Mouse (Mus musculus) frontal cortex, adult 2 months (tissue): ENCODE results near the gene Ffar4. TPM values are rescaled to one million over a fixed set of nuclear protein-coding genes. Genes with fewer than 3 reads are reported as not detected.

Source experiments
- DNase-seq, 2 experiments: peaks; one replicate each; pipeline ENCODE4 v3.0.0; 2022; ENCODE audit warnings: low spot score in 1 of 2; ENCODE audit errors: extremely low spot score in 1 of 2
- polyA plus RNA-seq: library from polyadenylated mRNA; depleted of rRNA; stranded (reverse); fragments of >200 nt; gene quantifications from 2 replicates; pipeline ENCODE4 v1.2.3, GENCODE M21; 2012

Gene Ffar4
- polyA plus RNA-seq, 1 experiment: 0.06 TPM

GRCm38 (mm10) chr19:38091512-38091985 lies 5.3 kb upstream of the Ffar4 start:
- DNase-seq: no peak

GRCm38 (mm10) chr19:38096231-38096630 lies 640 bp upstream of the Ffar4 start:
- no peak for DNase-seq

GRCm38 (mm10) chr19:38107871-38108270 lies 11.0 kb downstream of the Ffar4 start:
- no peak for DNase-seq

GRCm38 (mm10) chr19:38109506-38110242 lies 12.8 kb downstream of the Ffar4 start:
- DNase-seq: no peak

- DNase-seq: no peak
These were observed 14.2 kb downstream of the Ffar4 start for GRCm38 (mm10) chr19:38111056-38111455.

- no peak for DNase-seq
These were observed 15.7 kb downstream of the Ffar4 start for GRCm38 (mm10) chr19:38112575-38112974.

- no peak for DNase-seq
These were observed 18.1 kb downstream of the Ffar4 start for GRCm38 (mm10) chr19:38114834-38115491.

GRCm38 (mm10) chr19:38120123-38120760 lies 23.4 kb downstream of the Ffar4 start:
- no peak for DNase-seq

GRCm38 (mm10) chr19:38123921-38124320 lies 27.1 kb downstream of the Ffar4 start:
- DNase-seq: no peak

- peak in 1 of 2 experiments; percentile 26 for DNase-seq
These were observed 27.7 kb downstream of the Ffar4 start for GRCm38 (mm10) chr19:38124401-38125218.

- DNase-seq: no peak
These were observed 28.3 kb downstream of the Ffar4 start, which contains the start of gene Rbp4 for GRCm38 (mm10) chr19:38125219-38125610. Rbp4 (minus strand) TSS chr19:38125281.

GRCm38 (mm10) chr19:38126656-38127055 lies 29.8 kb downstream of the Ffar4 start:
- DNase-seq: no peak

GRCm38 (mm10) chr19:38132481-38132880 lies 35.6 kb downstream of the Ffar4 start, which contains the start of gene Pde6c:
Pde6c (plus strand) TSS chr19:38132781.
- DNase-seq: no peak

GRCm38 (mm10) chr19:38133986-38134385 lies 37.1 kb downstream of the Ffar4 start:
- no peak for DNase-seq

- DNase-seq: no peak
These were observed 37.9 kb downstream of the Ffar4 start for GRCm38 (mm10) chr19:38134806-38135205.

GRCm38 (mm10) chr19:38143540-38144271 lies 46.8 kb downstream of the Ffar4 start:
- DNase-seq: no peak

- DNase-seq: no peak
These were observed 59.4 kb downstream of the Ffar4 start for GRCm38 (mm10) chr19:38156243-38156642.

GRCm38 (mm10) chr19:38161648-38162354 lies 64.9 kb downstream of the Ffar4 start:
- no peak for DNase-seq
